Mouse (Mus musculus): Measurements from ENCODE around the gene Vmn1r127.
"Not testable (repeated sequence)": the region's sequence is repeated elsewhere in the genome, so short reads cannot be mapped to it uniquely, and the experiment has no call there.

Gene Vmn1r127

GRCm38 (mm10) chr7:21319761-21320160 is at the start of gene Vmn1r127:
TSS of gene Vmn1r127 (minus strand) at chr7:21319861.
- not testable (repeated sequence) for DNase-seq (ENCODE audit: low read depth, low spot score)

- not testable (repeated sequence) for DNase-seq (ENCODE audit: low read depth, low spot score)
Measured at GRCm38 (mm10) chr7:21361191-21361590, 41.5 kb upstream of the Vmn1r127 start, which contains the start of gene Vmn1r129. TSS of gene Vmn1r129 (minus strand) at chr7:21361291.

GRCm38 (mm10) chr7:21349073-21349472 is 29.4 kb upstream of the Vmn1r127 start, which contains the start of gene Vmn1r128:
TSS of gene Vmn1r128 (plus strand) at chr7:21349373.
- DNase-seq (ENCODE audit: low read depth, low spot score), result not testable (repeated sequence)

GRCm38 (mm10) chr7:21301367-21301766 is 18.3 kb downstream of the Vmn1r127 start, which contains the start of gene Vmn1r126:
TSS of gene Vmn1r126 (minus strand) at chr7:21301467.
- DNase-seq (ENCODE audit: low read depth, low spot score), result not testable (repeated sequence)

- DNase-seq (ENCODE audit: low read depth, low spot score), result not testable (repeated sequence)
Measured at GRCm38 (mm10) chr7:21271879-21272278, 47.8 kb downstream of the Vmn1r127 start, which contains the start of gene Vmn1r125. TSS of gene Vmn1r125 (plus strand) at chr7:21272179.

Data from R1 (cell line).